Mouse (Mus musculus) heart, adult 2 months (tissue): Measurements from ENCODE around the gene Cpt2.

Experiments used
- CTCF ChIP-seq: fragments of 200-600 bp; IDR thresholded peaks from 2 replicates; pipeline ENCODE4 v1.8.1; 2022; ENCODE audit warnings: antibody characterized with exemption, mild to moderate bottlenecking, moderate library complexity
- EP300 ChIP-seq: fragments of 200-500 bp; IDR thresholded peaks from 2 replicates; pipeline ENCODE4 v1.6.1; 2011; ENCODE audit warnings: low read depth, low read length, control low read depth; ENCODE audit not compliant: insufficient read depth

DNA sequence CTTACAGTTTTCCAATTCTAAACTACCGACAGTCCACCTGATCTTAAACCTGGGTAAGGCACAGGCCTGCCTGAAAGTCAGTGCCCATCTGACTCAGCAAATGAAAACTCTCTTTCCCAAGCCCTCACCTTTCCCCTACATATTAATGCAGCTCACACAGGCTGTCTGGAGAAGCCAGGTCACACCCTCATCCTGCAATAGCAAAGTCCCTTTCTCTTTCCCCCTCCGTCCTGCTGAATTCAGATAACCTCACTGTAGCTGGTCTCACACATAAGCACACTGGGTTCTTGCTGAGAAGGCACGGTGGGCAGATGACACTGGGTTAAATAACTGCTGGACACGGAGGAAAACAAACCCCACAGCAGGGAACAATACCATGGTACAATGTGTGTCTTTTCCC lies 1.5 kb downstream of the Cpt2 start:
- TF ChIP-seq CTCF (no peak), EP300 (peak; percentile 41; the same call in 1 of the 2 replicates)
